Mouse (Mus musculus) limb, embryonic 10.5 days (tissue): Measurements from ENCODE around the gene Cnn3. TPM values are rescaled to one million over a fixed set of nuclear protein-coding genes. Genes with fewer than 3 reads are reported as not detected.

Experiments used
- DNase-seq: peaks from one replicate; pipeline ENCODE4 v3.0.0-alpha.2; 2017; ENCODE audit warnings: low spot score
- H3K27ac ChIP-seq: fragments of 300-500 bp; sonication (generic); 2 replicates; pipeline ENCODE4 v1.5.1; 2016; ENCODE audit warnings: mild to moderate bottlenecking
- H3K27me3 ChIP-seq: fragments of 300-500 bp; sonication (generic); 2 replicates; pipeline ENCODE4 v1.6.1; 2016; ENCODE audit warnings: low read depth, mild to moderate bottlenecking; ENCODE audit not compliant: poor library complexity, severe bottlenecking
- H3K36me3 ChIP-seq: fragments of 300-500 bp; sonication (generic); 2 replicates; pipeline ENCODE4 v1.6.1; 2016; ENCODE audit warnings: mild to moderate bottlenecking, moderate library complexity
- H3K4me1 ChIP-seq: fragments of 300-500 bp; sonication (generic); 2 replicates; pipeline ENCODE4 v1.6.1; 2016
- H3K4me3 ChIP-seq: fragments of 300-500 bp; sonication (generic); 2 replicates; pipeline ENCODE4 v1.5.1; 2016; ENCODE audit warnings: mild to moderate bottlenecking, moderate library complexity
- H3K9me3 ChIP-seq: fragments of 300-500 bp; sonication (generic); replicated peaks from 2 replicates; pipeline ENCODE4 v1.6.1; 2016; ENCODE audit warnings: mild to moderate bottlenecking
- WGBS: fragments of 180-500 bp; shearing (Covaris S2); methylation state at CpG from one replicate; pipeline ENCODE4 v1.1.7; 2016; 5-methylcytosine and 5-hydroxymethylcytosine counted together
- polyA plus RNA-seq: library from polyadenylated mRNA; unstranded; fragments of >200 nt; fragmentation: Nextera tagmentation; extraction: Ambion mirVana; gene quantifications from 2 replicates; pipeline ENCODE4 v1.2.1, GENCODE M21; 2016

Cnn3 gene
- polyA plus RNA-seq, 1 experiment from 2014 or later, result 777 TPM

- Histone ChIP-seq H3K4me1 (peaks cover 26% of the 10 kb centered on the region), H3K9me3 (no peaks in the 10 kb centered on the region), H3K27ac (no peak overlapping the region), H3K27me3 (no peaks in the 10 kb centered on the region), H3K4me3 (no peak overlapping the region), H3K36me3 (peaks cover 87% of the 10 kb centered on the region)
- DNase-seq, result no peak
- WGBS, result 94% methylated on average over 6 of the region's 6 CpGs
Observed at GRCm38 (mm10) chr3:121444414-121444813, 18.1 kb downstream of the Cnn3 start.

- peaks cover 18% of the 10 kb centered on the region for H3K4me1 ChIP-seq
- peaks cover 88% of the 10 kb centered on the region for H3K36me3 ChIP-seq
- DNase-seq, result no peak
- no peak overlapping the region for H3K27ac ChIP-seq
- H3K4me3 ChIP-seq, result no peak overlapping the region
- H3K9me3 ChIP-seq, result no peaks in the 10 kb centered on the region
- WGBS, result 74% methylated on average over 8 of the region's 8 CpGs
- no peaks in the 10 kb centered on the region for H3K27me3 ChIP-seq
Observed at GRCm38 (mm10) chr3:121446454-121446853, 20.2 kb downstream of the Cnn3 start.

- Histone ChIP-seq H3K4me3 (no peak overlapping the region), H3K4me1 (peaks cover 14% of the 10 kb centered on the region), H3K36me3 (peaks cover 88% of the 10 kb centered on the region), H3K27ac (no peak overlapping the region), H3K9me3 (no peaks in the 10 kb centered on the region), H3K27me3 (no peaks in the 10 kb centered on the region)
- WGBS, result 57% methylated on average over 11 of the region's 11 CpGs
- no peak for DNase-seq
Observed at GRCm38 (mm10) chr3:121448029-121448468, 21.8 kb downstream of the Cnn3 start.

- Histone ChIP-seq H3K27ac (no peak overlapping the region), H3K27me3 (no peaks in the 10 kb centered on the region), H3K4me3 (no peak overlapping the region), H3K36me3 (peaks cover 84% of the 10 kb centered on the region), H3K4me1 (peaks cover 14% of the 10 kb centered on the region), H3K9me3 (no peaks in the 10 kb centered on the region)
- 78% methylated on average over 8 of the region's 8 CpGs for WGBS
- DNase-seq, result no peak
Observed at GRCm38 (mm10) chr3:121448606-121449005, 22.3 kb downstream of the Cnn3 start.

- H3K9me3 ChIP-seq, result no peaks in the 10 kb centered on the region
- 87% methylated on average over 8 of the region's 8 CpGs for WGBS
- H3K36me3 ChIP-seq, result peaks cover 84% of the 10 kb centered on the region
- peaks cover 14% of the 10 kb centered on the region for H3K4me1 ChIP-seq
- no peak for DNase-seq
- H3K27ac ChIP-seq, result no peak overlapping the region
- no peaks in the 10 kb centered on the region for H3K27me3 ChIP-seq
- H3K4me3 ChIP-seq, result no peak overlapping the region
Observed at GRCm38 (mm10) chr3:121449527-121449926, 23.2 kb downstream of the Cnn3 start.

GRCm38 (mm10) chr3:121451404-121451803 lies 25.1 kb downstream of the Cnn3 start:
- no peaks in the 10 kb centered on the region for H3K27me3 ChIP-seq
- 81% methylated on average over 10 of the region's 10 CpGs for WGBS
- H3K4me3 ChIP-seq, result no peak overlapping the region
- H3K36me3 ChIP-seq, result peaks cover 88% of the 10 kb centered on the region
- no peak for DNase-seq
- peaks cover 14% of the 10 kb centered on the region for H3K4me1 ChIP-seq
- no peak overlapping the region for H3K27ac ChIP-seq
- no peaks in the 10 kb centered on the region for H3K9me3 ChIP-seq

- peaks cover 82% of the 10 kb centered on the region for H3K36me3 ChIP-seq
Observed at GRCm38 (mm10) chr3:121458545-121459492, 32.5 kb downstream of the Cnn3 start.

GRCm38 (mm10) chr3:121460473-121461193 lies 34.3 kb downstream of the Cnn3 start:
- no peak overlapping the region for H3K27ac ChIP-seq
- no peak for DNase-seq
- H3K36me3 ChIP-seq, result peaks cover 64% of the 10 kb centered on the region
- H3K4me1 ChIP-seq, result peaks cover 3% of the 10 kb centered on the region; the same call in 1 of the 2 replicates
- H3K9me3 ChIP-seq, result no peaks in the 10 kb centered on the region
- WGBS, result 90% methylated on average over 16 of the region's 16 CpGs
- H3K4me3 ChIP-seq, result no peak overlapping the region
- H3K27me3 ChIP-seq, result no peaks in the 10 kb centered on the region

More at GRCm38 (mm10) chr3:121458545-121459492, 32.5 kb downstream of the Cnn3 start:
- no peak overlapping the region for H3K27ac ChIP-seq
- no peak overlapping the region for H3K4me3 ChIP-seq
- no peaks in the 10 kb centered on the region for H3K27me3 ChIP-seq
- 82% methylated on average over 14 of the region's 14 CpGs for WGBS
- H3K9me3 ChIP-seq, result no peaks in the 10 kb centered on the region
- no peak for DNase-seq
- H3K4me1 ChIP-seq, result 0 out of 2 replicates have a peak, but pooled peaks cover 3% of the 10 kb centered on the region

GRCm38 (mm10) chr3:121461477-121461876 lies 35.2 kb downstream of the Cnn3 start:
- DNase-seq, result no peak
- Histone ChIP-seq H3K27me3 (no peaks in the 10 kb centered on the region), H3K36me3 (peaks cover 55% of the 10 kb centered on the region), H3K4me3 (no peak overlapping the region), H3K4me1 (peaks cover 10% of the 10 kb centered on the region), H3K9me3 (no peaks in the 10 kb centered on the region), H3K27ac (no peak overlapping the region)
- WGBS, result 97% methylated on average over 13 of the region's 13 CpGs

- H3K4me1 ChIP-seq, result peaks cover 15% of the 10 kb centered on the region
- H3K4me3 ChIP-seq, result no peak overlapping the region
- DNase-seq, result no peak
- no peak overlapping the region for H3K27ac ChIP-seq
- 87% methylated on average over 3 of the region's 3 CpGs for WGBS
- H3K27me3 ChIP-seq, result no peaks in the 10 kb centered on the region
- no peaks in the 10 kb centered on the region for H3K9me3 ChIP-seq
- H3K36me3 ChIP-seq, result peaks cover 42% of the 10 kb centered on the region
Observed at GRCm38 (mm10) chr3:121462782-121463181, 36.5 kb downstream of the Cnn3 start.

- Histone ChIP-seq H3K27ac (no peak overlapping the region), H3K4me1 (peaks cover 32% of the 10 kb centered on the region), H3K4me3 (no peak overlapping the region)
Observed at GRCm38 (mm10) chr3:121464733-121465305, 38.5 kb downstream of the Cnn3 start.

GRCm38 (mm10) chr3:121465795-121466194 lies 39.5 kb downstream of the Cnn3 start:
- no peaks in the 10 kb centered on the region for H3K9me3 ChIP-seq
- DNase-seq, result no peak
- H3K27ac ChIP-seq, result 0 out of 2 replicates have a peak overlapping the region, but pooled peaks have one; percentile 30
- H3K4me3 ChIP-seq, result no peak overlapping the region
- WGBS, result 79% methylated on average over 10 of the region's 10 CpGs
- H3K36me3 ChIP-seq, result peaks cover 12% of the 10 kb centered on the region
- H3K4me1 ChIP-seq, result peaks cover 39% of the 10 kb centered on the region
- no peaks in the 10 kb centered on the region for H3K27me3 ChIP-seq

More at GRCm38 (mm10) chr3:121464733-121465305, 38.5 kb downstream of the Cnn3 start:
- Histone ChIP-seq H3K36me3 (peaks cover 22% of the 10 kb centered on the region), H3K9me3 (no peaks in the 10 kb centered on the region), H3K27me3 (no peaks in the 10 kb centered on the region)
- WGBS, result 80% methylated on average over 7 of the region's 7 CpGs
- DNase-seq, result no peak
